Mouse (Mus musculus) limb, embryonic 10.5 days (tissue): ENCODE results near the gene Ttc21a. TPM values are rescaled to one million over a fixed set of nuclear protein-coding genes. Genes with fewer than 3 reads are reported as not detected.
"Not testable (repeated sequence)": the region's sequence is repeated elsewhere in the genome, so short reads cannot be mapped to it uniquely, and the experiment has no call there.

Experiments
- DNase-seq: peaks from one replicate; pipeline ENCODE4 v3.0.0-alpha.2; 2017; ENCODE audit warnings: low spot score
- H3K27ac ChIP-seq: fragments of 300-500 bp; sonication (generic); 2 replicates; pipeline ENCODE4 v1.5.1; 2016; ENCODE audit warnings: mild to moderate bottlenecking
- H3K27me3 ChIP-seq: fragments of 300-500 bp; sonication (generic); 2 replicates; pipeline ENCODE4 v1.6.1; 2016; ENCODE audit warnings: low read depth, mild to moderate bottlenecking; ENCODE audit not compliant: poor library complexity, severe bottlenecking
- H3K36me3 ChIP-seq: fragments of 300-500 bp; sonication (generic); 2 replicates; pipeline ENCODE4 v1.6.1; 2016; ENCODE audit warnings: mild to moderate bottlenecking, moderate library complexity
- H3K4me1 ChIP-seq: fragments of 300-500 bp; sonication (generic); 2 replicates; pipeline ENCODE4 v1.6.1; 2016
- H3K4me3 ChIP-seq: fragments of 300-500 bp; sonication (generic); 2 replicates; pipeline ENCODE4 v1.5.1; 2016; ENCODE audit warnings: mild to moderate bottlenecking, moderate library complexity
- H3K9me3 ChIP-seq: fragments of 300-500 bp; sonication (generic); replicated peaks from 2 replicates; pipeline ENCODE4 v1.6.1; 2016; ENCODE audit warnings: mild to moderate bottlenecking
- WGBS: fragments of 180-500 bp; shearing (Covaris S2); methylation state at CpG from one replicate; pipeline ENCODE4 v1.1.7; 2016; 5-methylcytosine and 5-hydroxymethylcytosine counted together
- polyA plus RNA-seq: library from polyadenylated mRNA; unstranded; fragments of >200 nt; fragmentation: Nextera tagmentation; extraction: Ambion mirVana; gene quantifications from 2 replicates; pipeline ENCODE4 v1.2.1, GENCODE M21; 2016

Ttc21a gene
- polyA plus RNA-seq, 1 experiment from 2014 or later = 0.43 TPM

DNA sequence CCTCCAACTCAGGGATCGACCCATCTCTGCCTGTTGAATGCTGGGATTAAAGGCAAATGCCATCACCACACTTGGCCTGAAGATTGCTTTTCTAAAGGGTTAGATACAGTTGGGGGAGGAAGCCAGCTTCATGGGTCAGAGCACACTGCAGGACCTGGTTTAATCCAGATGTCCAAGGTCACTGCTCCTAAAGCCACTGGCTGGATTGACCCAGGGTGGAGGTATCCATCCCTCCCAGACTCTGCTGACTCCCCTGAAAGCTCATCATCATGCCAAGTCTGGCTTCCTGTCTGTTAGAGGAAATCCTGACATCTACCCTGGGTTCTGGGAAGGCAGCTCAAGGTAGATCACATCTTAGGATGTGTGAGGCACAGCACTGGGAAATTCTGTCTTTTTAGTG lies 61.4 kb downstream of the Ttc21a start:
- Histone ChIP-seq H3K27me3 (no peaks in the 10 kb centered on the region), H3K27ac (no peak overlapping the region), H3K36me3 (no peaks in the 10 kb centered on the region), H3K4me3 (no peak overlapping the region), H3K4me1 (peaks cover 12% of the 10 kb centered on the region), H3K9me3 (no peaks in the 10 kb centered on the region)
- DNase-seq = no peak
- 87% methylated on average over 1 of the region's 1 CpGs for WGBS

DNA sequence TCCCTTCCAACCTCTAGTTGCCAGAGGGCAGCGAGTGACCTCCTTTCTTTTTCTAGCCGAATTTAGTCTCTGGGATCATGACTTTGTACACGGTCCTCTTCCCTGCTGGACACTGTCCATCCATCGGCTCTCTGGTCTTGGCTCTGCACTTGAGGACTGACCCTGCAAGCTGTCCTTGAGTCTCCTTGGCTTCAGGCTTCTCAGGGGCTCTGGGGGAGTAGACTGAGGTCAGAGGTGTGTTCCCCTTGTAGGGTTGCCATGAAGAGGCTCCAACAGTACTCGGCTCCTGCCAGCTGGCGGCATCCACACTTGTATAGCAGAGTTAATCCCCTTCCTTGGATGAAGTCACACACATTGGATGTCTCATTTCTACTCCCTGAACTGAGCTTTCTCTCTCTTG lies 62.2 kb downstream of the Ttc21a start:
- H3K27ac ChIP-seq = no peak overlapping the region
- 83% methylated on average over 6 of the region's 6 CpGs for WGBS
- H3K4me1 ChIP-seq = peaks cover 12% of the 10 kb centered on the region
- no peaks in the 10 kb centered on the region for H3K36me3 ChIP-seq
- no peaks in the 10 kb centered on the region for H3K9me3 ChIP-seq
- no peak for DNase-seq
- H3K27me3 ChIP-seq = no peaks in the 10 kb centered on the region
- no peak overlapping the region for H3K4me3 ChIP-seq

DNA sequence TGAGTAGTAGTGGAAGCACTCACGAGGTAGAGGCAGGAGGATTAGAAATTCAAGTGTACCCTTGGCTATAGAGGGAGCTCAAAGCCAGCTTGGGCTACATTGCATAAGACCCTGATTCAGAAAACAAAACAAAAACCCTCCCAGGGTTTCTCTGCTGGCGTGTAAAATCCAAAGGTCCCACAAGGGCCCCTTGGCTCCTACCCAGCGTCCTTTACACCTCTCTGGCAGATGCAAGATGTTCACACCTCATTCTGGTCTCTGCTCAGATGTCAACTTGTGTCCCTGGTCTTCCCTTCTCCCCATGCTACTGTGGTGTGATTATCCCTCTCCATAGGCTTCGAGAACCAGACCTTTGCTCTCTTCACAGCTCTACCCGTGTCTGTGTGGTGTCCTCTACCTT lies 63.4 kb downstream of the Ttc21a start:
- H3K27me3 ChIP-seq = no peaks in the 10 kb centered on the region
- peaks cover 14% of the 10 kb centered on the region for H3K4me1 ChIP-seq
- 72% methylated on average over 5 of the region's 5 CpGs for WGBS
- no peaks in the 10 kb centered on the region for H3K36me3 ChIP-seq
- no peak for DNase-seq
- no peaks in the 10 kb centered on the region for H3K9me3 ChIP-seq
- no peak overlapping the region for H3K27ac ChIP-seq
- no peak overlapping the region for H3K4me3 ChIP-seq

DNA sequence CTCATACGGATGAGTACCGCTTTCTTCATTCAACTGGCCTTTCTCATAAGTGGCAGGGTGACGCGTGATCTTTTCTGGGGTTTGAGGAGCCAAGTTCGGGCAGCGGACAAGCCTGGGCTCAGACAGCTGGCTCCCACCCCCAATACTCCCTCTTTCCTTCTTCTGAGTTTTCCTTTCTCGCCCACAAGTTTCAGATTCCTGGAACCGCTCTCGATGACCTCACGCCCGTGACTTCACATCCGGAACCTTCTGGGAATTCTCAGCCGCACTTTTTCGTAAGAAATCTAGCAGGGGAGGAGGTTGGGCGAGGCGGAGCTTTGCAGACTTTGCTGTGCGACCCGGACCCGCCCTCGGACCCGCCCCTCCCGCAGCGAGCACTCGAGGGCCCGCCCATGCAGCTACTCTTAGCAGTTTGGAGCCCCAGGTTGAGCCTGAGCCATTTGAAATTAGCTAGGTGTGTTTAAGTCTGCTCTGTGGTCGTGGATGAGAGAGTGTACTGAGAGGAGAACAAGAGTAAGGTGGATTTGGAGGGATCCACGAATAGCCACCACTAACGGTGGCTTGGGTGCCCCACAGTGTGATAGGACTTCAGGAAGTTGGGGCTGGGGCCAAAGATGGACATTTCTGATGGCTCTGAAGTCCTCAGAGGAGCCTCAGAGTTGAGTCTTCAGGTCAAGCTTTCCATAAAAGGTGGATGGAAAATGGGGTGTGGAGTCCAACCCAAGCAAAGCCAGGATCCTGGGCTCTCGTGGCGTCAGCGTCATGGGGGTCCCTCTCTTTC lies 64.7 kb downstream of the Ttc21a start:
- peak overlapping the region; percentile 52 for H3K4me3 ChIP-seq
- H3K9me3 ChIP-seq = no peaks in the 10 kb centered on the region
- no peaks in the 10 kb centered on the region for H3K36me3 ChIP-seq
- DNase-seq = peak; percentile 92
- peaks cover 17% of the 10 kb centered on the region for H3K4me1 ChIP-seq
- peak overlapping the region; percentile 84 for H3K27ac ChIP-seq
- 12% methylated on average over 31 of the region's 31 CpGs for WGBS
- H3K27me3 ChIP-seq = no peaks in the 10 kb centered on the region

DNA sequence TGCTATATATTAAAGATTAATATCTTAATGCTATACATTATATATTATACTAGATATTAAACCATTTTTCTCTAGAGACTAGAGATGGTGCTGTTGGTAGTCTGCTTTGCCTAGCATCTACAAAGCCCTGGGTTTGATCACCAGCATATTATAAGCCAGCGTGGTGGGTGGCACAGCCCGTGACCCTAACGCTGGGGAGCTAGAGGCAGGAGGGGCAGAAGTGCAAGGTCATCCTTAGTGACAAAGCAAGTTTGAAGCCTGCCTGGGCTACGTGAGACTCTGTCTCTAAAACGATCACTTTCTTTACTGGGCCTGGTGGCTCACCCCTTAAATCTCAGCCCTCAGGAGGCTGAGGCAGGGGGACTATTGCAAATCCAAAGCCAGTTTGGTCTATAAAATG lies 65.5 kb downstream of the Ttc21a start:
- 79% methylated on average over 5 of the region's 5 CpGs for WGBS
- no peak overlapping the region for H3K27ac ChIP-seq

DNA sequence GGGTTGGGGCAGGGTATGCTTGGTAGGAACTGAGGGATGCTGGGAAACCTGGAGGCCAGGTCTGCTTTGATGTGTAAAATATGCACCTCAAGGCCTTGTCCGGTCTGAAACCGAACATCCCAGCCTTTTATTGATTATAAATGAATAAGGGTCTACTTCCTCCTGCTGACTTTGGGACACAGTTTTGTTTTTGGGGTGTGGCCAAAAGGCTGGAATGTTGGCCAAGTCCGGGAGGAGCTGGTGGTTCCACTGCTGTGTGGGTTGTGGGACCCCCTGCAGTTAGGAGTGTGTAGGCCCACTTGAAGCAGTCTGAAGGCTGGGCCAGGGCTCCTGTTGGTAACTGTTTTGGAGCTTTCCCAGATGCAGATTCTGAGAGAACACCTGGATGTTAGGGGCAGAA lies 68.5 kb downstream of the Ttc21a start:
- no peak for DNase-seq
- 74% methylated on average over 3 of the region's 3 CpGs for WGBS

More for the DNA sequence above, 65.5 kb downstream of the Ttc21a start:
- no peak for DNase-seq
- Histone ChIP-seq H3K27me3 (no peaks in the 10 kb centered on the region), H3K9me3 (no peaks in the 10 kb centered on the region), H3K4me3 (no peak overlapping the region), H3K4me1 (peaks cover 17% of the 10 kb centered on the region), H3K36me3 (no peaks in the 10 kb centered on the region)

DNA sequence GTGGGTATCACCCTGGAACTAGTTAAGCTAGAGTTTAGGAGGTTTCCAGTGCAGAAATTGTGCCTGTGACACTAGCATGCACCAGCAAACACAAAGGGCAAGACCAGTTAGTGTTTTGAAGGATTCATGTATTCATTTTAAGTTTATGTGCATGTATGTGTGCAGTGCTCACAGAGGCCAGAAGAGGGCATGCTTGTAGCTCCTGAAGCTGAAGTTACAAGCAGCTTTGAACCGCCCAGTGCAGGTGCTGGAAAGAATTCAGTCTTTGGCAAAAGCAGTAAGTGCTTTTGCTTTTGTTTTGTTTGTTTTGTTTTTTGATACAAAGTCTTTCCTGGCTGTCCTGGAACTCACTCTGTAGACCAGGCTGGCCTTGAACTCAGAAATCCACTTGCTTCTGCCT lies 70.4 kb downstream of the Ttc21a start:
- 92% methylated on average over 1 of the region's 1 CpGs for WGBS
- peaks cover 22% of the 10 kb centered on the region for H3K4me1 ChIP-seq
- no peaks in the 10 kb centered on the region for H3K36me3 ChIP-seq
- DNase-seq = no peak
- peaks cover 6% of the 10 kb centered on the region; the same call in 1 of the 2 replicates for H3K27me3 ChIP-seq
- H3K27ac ChIP-seq = no peak overlapping the region
- H3K4me3 ChIP-seq = no peak overlapping the region
- H3K9me3 ChIP-seq = no peaks in the 10 kb centered on the region

More for the DNA sequence above, 68.5 kb downstream of the Ttc21a start:
- Histone ChIP-seq H3K36me3 (no peaks in the 10 kb centered on the region), H3K9me3 (no peaks in the 10 kb centered on the region), H3K27me3 (no peaks in the 10 kb centered on the region), H3K27ac (no peak overlapping the region), H3K4me3 (no peak overlapping the region), H3K4me1 (peaks cover 25% of the 10 kb centered on the region)

DNA sequence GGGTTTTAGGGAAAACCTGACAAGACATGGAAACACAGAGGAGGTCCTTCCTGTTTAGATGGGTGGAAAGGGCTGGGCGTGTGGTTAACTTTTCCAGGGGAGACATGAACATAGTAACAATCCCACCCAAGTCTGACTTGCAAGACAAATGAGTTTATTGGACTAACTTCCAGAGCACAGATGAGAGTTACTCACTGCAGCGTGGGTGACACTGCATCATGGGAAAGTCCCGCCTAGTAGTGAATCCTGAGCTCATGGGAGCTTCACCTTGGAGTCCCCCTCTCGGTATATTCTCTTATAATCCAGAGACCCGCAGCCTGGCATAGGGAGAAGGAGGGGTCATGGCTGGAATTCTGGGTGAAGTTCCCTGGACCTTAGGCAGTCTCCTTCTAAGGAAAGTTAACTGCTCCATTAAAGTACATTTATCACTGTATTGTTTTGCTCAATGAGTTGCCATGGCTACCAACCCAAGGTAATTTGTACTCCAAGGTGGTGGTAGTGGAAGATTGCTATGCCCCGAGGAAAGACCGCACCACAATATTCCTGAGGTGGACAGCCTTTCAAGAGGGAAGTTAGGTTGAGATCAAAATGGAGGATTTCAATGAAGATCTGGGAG lies 71.9 kb downstream of the Ttc21a start:
- DNase-seq = no peak
- no peaks in the 10 kb centered on the region for H3K36me3 ChIP-seq
- H3K9me3 ChIP-seq = no peaks in the 10 kb centered on the region
- 77% methylated on average over 7 of the region's 7 CpGs for WGBS
- H3K27ac ChIP-seq = no peak overlapping the region
- H3K27me3 ChIP-seq = peaks cover 6% of the 10 kb centered on the region; the same call in 1 of the 2 replicates
- no peak overlapping the region for H3K4me3 ChIP-seq
- H3K4me1 ChIP-seq = peaks cover 22% of the 10 kb centered on the region

DNA sequence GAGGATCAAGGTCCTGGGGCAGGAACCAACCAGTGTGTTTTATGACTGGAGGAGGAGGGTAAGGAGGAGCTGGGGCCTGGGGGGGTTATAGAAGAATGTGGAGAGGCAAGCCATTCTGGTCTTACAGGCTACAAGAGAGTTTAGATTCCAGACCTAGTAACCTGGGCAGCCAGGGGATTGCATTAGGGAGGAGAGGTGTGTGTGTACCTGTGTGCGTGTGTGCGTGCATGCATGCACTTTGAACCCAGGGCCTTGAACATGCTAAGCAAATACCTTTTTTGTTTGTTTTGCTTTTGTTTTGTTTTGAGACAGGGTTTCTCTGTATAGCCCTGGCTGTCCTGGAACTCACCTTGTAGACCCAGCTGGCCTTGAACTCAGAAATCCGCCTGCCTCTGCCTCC lies 72.5 kb downstream of the Ttc21a start:
- peaks cover 22% of the 10 kb centered on the region for H3K4me1 ChIP-seq
- no peak for DNase-seq
- no peak overlapping the region for H3K4me3 ChIP-seq
- peaks cover 6% of the 10 kb centered on the region; the same call in 1 of the 2 replicates for H3K27me3 ChIP-seq
- WGBS = 91% methylated on average over 3 of the region's 3 CpGs
- no peaks in the 10 kb centered on the region for H3K36me3 ChIP-seq
- H3K27ac ChIP-seq = no peak overlapping the region
- H3K9me3 ChIP-seq = no peaks in the 10 kb centered on the region

DNA sequence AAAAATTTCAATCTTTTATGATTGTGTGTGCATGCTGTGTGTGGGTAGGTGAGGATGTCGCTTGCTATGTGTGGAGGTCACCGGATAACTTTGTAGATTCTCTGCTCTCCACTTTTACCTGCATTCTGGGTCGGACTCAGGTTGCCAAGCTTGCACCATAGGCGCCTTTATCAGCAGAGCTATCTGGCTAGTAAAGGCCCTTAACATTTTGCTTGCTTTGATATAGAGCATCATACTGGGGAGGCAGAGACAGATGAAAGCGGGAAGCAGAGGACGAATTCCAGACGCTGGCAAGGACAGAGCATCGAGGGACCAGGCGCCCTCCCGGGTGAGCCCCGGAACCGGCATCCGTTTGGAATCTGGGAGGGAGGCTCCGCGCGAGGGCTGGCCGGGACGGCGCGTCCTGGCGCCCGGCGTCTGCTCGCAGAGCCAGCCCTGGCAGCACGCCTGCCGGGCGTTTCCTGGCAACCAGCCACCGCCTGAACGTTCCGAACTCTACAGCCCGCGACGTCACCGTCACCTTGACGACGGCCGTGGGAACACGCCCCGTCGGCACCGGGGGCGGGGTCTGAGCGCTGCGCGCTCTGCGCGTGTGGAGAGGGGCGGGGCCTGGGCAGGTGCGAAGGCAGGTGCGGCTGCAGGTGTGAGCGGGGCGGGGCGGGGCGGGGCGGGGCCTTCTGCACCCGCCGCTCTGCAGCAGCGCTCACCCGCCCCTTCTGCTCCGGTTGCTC lies 73.5 kb downstream of the Ttc21a start:
- DNase-seq = peak; percentile 94

DNA sequence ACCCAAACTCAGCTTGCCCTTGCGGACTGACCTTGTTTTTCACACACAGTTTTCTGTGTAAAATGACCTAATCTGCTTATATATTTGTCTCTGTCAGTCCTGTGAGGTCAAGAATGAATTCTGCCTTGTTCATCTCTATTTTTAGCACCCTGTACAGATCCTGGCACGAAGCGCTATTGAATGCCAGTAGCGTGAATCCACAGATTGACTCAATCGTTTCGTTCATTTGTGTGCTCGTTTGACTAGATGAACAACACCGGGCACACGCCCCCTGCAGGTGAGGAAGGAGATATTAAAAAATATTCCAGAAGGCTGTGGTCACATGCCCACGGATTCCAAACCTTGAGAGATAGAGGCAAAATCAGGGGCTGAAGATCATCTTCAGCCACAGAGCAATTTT lies 74.1 kb downstream of the Ttc21a start:
- Histone ChIP-seq H3K27me3 (peaks cover 6% of the 10 kb centered on the region; the same call in 1 of the 2 replicates), H3K27ac (peak overlapping the region; percentile 76; the same call in 1 of the 2 replicates), H3K36me3 (no peaks in the 10 kb centered on the region), H3K9me3 (no peaks in the 10 kb centered on the region), H3K4me3 (peak overlapping the region; percentile 59), H3K4me1 (peaks cover 19% of the 10 kb centered on the region)
- WGBS = 2% methylated on average over 10 of the region's 10 CpGs
- peak; percentile 70 for DNase-seq

More for the DNA sequence above, 73.5 kb downstream of the Ttc21a start:
- H3K4me3 ChIP-seq = peak overlapping the region; percentile 59
- peak overlapping the region; percentile 76 for H3K27ac ChIP-seq
- peaks cover 6% of the 10 kb centered on the region; the same call in 1 of the 2 replicates for H3K27me3 ChIP-seq
- H3K9me3 ChIP-seq = no peaks in the 10 kb centered on the region
- peaks cover 21% of the 10 kb centered on the region for H3K4me1 ChIP-seq
- H3K36me3 ChIP-seq = no peaks in the 10 kb centered on the region
- WGBS = 2% methylated on average over 60 of the region's 60 CpGs

DNA sequence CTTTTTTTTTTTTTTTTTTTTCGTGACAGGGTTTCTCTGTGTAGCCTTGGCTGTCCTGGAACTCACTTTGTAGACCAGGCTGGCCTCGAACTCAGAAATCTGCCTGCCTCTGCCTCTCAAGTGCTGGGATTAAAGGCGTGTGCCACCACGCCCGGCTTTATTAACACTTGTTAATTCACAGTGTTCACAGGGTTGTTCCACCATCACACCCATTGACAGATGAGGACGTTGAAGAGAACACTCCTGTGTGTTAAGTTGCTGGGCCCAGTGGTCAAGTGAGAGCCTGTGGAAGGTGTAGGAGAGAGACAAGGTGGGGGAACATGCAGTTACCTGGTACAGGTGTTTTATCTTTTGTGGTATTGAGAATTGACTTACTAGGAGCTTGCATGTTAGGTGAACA lies 74.8 kb downstream of the Ttc21a start:
- peaks cover 23% of the 10 kb centered on the region for H3K4me1 ChIP-seq
- 84% methylated on average over 6 of the region's 6 CpGs for WGBS

DNA sequence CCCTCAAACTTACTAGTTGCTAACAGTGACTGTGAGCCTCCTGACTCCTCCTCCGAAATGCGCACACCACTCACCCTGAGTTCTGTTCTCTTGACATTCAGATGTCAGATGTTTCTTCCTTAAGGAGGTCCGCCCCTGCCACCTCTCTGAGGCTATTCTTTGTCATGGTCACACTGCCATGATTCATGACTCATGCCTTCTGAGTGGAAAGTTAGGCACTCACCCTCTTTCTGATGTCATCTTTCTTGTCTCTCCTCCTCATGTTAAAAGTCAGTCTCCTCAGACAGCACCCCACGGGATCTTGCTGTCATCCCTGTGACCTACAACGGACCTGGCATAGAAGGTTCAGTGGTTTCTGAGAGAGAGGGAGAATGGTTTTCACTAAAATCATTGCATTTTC lies 75.4 kb downstream of the Ttc21a start:
- Histone ChIP-seq H3K4me3 (no peak overlapping the region), H3K27me3 (peaks cover 6% of the 10 kb centered on the region; the same call in 1 of the 2 replicates), H3K36me3 (no peaks in the 10 kb centered on the region), H3K9me3 (no peaks in the 10 kb centered on the region), H3K4me1 (peaks cover 23% of the 10 kb centered on the region), H3K27ac (no peak overlapping the region)
- 81% methylated on average over 5 of the region's 5 CpGs for whole genome bisulfite sequencing
- no peak for DNase-seq

More for the DNA sequence above, 74.8 kb downstream of the Ttc21a start:
- not testable (repeated sequence) for H3K9me3 ChIP-seq, H3K36me3 ChIP-seq, H3K4me3 ChIP-seq, H3K27me3 ChIP-seq, H3K27ac ChIP-seq, DNase-seq
